Mouse (Mus musculus) heart, postnatal 36 days (tissue): ENCODE results near the gene Ryr2. TPM values are rescaled to one million over a fixed set of nuclear protein-coding genes. Genes with fewer than 3 reads are reported as not detected.
"Not testable (repeated sequence)": the region's sequence is repeated elsewhere in the genome, so short reads cannot be mapped to it uniquely, and the experiment has no call there.

Experiments used
- DNase-seq, 2 experiments: peaks; one replicate each; pipeline ENCODE4 v3.0.0; 2021 to 2022
- intact Hi-C: fragments of 180-260 bp; cut with DNase I; formaldehyde crosslinking; loops from one replicate; pipeline ENCODE4 v1.15.1; 2025
- total RNA-seq, 2 experiments: library from RNA; stranded (reverse); gene quantifications; 2 replicates each; pipeline ENCODE4 v1.2.3; 2021

The Ryr2 gene
- total RNA-seq, 2 experiments from 2014 or later, result 988 to 1,013 TPM

DNA sequence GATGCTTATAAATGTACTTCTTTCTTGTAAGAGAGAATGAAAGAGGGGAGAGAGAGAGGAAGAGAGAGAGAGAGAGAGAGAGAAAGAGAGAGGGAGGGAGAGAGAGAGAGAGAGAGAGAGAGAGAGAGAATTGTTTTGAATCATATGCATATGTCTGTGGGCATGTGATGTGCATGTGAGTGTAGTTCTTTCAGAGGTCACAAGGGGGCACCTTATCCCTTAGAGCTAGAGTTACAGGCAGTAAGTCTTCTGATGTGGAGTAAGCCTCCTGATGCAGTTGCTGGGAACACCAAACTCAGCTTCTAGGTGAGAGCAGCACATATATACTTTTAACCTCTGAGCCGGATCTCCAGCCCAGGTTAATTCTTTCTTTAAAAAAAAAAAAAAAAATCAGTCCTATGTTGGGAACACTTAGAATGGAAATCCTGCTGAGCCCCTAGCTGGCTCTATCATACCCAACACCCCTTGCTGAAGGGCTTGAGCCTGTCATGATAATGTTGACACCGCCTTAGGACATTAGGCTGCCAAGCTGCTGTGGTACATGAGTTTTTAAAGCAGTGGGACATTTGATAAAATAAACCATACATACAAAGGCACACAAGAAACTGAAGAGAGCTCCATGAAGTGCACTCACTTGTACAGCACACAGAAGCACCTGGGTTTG is 281.1 kb downstream of the Ryr2 start:
- DNase-seq, result no peak
- intact Hi-C loops, result no loop called here

DNA sequence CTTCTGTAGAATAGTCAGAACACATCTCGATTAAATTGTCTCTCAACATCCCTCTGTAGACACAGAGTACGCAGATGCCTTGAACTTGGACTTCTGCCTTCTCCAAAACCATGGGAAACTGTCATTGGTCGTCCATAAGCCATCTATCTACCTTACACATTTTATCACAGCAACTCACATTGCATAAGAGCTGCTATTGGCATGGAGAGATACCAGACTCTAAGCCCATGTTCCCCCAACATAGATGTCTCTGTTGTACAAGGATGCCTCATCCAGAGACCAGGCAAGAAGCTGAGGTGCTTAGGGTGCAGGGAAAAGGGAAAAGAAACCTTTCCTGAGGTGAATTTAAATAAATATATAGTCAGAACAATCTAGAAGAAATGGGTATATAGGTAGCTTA is 288.0 kb downstream of the Ryr2 start:
- intact Hi-C loops, result no loop called here
- no peak for DNase-seq

DNA sequence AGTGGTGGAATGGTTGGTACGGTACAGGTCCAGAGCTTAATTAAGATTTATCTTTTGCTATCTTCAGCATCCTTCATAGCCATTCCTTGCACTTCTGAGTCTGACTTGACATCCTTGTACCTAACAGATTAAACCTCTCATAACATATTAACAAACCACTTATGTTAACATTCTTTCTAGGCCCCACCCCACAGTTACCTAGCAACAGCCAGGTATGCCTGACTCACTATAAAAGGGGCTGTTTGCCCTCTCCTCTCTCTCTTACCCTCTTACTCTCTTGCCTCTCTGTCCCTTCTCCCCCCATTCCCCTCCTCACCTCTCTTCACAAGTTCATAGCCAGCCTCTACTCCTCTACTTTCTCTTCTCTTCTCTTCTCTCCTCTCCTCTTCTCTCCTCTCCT is 297.4 kb downstream of the Ryr2 start:
- intact Hi-C loops, DNase-seq: not testable (repeated sequence)

DNA sequence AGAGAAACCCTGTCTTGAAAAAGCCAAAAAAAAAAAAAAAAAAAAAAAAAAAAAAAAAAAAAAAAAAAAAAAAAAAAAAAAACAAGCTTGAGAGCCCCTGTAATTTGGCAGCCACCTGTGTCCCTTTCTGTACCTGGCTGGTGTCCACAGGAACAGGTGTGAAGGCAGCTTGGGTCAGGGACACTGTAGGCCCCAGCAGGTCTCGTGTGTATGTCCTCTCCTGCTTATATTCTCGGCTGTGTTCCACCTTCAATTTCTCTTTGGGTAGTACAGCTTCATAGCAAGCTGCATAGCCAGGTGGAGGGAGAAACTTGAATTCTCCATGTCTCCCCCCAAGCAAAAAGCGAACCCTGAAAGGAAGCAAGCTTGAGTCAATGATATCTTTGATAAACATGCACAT is 314.2 kb downstream of the Ryr2 start:
- no peak for DNase-seq
- intact Hi-C loops, result no loop called here

DNA sequence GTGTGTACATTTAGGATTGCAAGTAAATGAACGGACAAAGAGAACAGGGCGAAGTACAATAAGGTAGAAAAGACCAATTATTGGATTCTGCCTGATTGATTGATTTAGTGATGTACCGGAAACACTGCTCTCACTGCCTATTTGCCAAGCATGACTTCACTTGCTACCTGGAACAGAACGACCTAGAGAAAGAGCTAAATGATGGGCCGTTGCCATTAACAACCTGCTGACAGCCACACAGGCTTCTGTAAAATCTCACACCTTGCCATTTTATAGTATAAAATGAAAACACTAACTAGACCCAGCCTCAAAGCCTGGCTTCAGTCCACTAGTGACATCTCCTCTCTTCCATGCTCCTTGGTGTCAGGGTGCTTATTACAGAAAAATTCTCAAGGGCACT is 316.2 kb downstream of the Ryr2 start:
- intact Hi-C loops, result no loop called here
- DNase-seq, result no peak

DNA sequence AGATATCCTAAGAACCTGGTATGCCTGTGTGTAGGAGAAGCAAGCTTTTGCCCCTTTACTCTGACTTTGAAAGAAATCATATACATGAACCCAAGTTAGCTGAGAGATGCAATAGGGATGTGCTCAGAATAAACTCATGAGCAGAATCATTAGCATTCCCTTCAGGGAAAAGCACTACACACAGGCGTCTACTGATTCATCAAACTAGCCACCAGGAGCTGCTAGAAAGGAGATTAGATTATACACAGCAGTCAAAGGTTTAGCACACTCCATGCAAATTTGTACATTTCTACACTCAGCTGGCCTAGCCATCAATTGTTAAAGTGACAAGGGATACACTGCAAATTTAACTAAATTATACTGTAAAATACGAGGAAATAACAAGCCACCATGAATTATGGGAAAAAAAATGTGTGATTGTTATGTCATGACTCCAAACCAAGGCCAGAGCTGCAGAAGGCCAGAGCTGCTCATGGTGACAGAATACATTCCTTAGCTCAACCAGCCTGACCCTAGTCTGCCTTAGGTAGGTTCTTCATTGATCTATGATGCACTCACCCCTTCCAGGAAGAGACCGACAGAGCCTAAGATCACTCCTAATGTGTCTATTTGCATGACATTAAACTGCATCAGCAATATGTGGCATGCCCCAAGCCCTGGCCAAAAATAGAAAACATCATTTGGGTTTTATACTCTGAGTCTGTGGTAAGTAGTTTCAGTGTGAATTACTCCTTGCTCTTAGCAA is 324.2 kb downstream of the Ryr2 start:
- DNase-seq, result no peak
- intact Hi-C loops, result no loop called here

DNA sequence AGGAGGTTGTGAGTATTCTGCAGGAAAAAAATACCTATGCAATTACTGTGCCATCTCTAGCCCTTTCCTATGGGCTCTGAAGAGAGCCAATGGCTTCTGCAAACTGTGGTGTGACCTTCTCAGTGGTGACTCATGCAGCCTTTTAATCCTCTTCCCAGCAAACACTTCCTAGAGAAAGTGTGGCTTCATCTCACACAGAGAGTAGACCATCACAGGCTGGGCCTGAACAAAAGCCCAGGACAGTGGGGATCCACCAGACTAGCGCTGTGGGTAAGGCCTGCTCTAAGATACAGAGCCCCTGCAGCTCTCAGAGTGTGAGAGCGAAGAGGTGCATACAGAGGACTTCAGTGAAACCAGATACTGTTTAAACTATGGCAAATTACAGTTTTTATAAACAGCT is 325.7 kb downstream of the Ryr2 start:
- DNase-seq, result no peak
- intact Hi-C loops, result no loop called here

DNA sequence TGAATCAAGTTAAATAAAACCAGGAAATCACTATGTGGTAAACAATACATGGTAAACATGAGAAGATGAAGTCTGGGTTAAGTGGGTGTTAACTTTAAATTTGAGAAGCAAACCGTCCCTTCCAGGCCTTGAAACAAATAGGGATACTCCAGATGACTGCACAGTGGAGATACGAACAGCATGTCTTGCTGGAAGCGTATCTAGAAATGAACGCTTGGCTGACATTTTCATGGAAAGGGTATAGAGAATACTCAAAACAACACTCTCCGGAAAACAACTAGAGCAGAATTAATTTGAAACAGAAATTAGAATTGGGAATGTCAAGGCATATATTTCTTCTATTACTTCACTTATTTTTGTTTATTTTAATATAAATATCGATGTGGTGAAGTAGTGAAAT is 329.0 kb downstream of the Ryr2 start:
- DNase-seq, result no peak
- intact Hi-C loops, result no loop called here

DNA sequence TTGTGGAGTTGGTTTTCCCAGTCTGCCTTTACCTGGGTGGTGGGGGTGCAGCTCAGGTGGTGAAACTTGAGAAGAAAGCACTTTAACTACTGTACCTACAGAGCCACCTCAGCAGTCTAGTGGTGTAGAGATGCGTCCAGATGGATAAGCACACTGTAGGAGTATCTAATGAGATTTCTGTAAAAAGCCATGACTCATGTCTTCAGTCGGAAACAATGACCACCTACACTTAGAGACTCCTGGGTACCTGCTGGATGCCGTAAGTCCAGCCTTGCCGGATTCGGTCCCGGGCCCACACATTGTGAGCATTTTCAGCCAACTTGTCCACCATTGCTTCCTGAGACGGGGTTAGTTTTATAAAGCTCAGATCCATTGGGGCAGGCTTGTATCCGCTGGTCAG is 334.6 kb downstream of the Ryr2 start:
- no peak for DNase-seq
- intact Hi-C loops, result no loop called here

DNA sequence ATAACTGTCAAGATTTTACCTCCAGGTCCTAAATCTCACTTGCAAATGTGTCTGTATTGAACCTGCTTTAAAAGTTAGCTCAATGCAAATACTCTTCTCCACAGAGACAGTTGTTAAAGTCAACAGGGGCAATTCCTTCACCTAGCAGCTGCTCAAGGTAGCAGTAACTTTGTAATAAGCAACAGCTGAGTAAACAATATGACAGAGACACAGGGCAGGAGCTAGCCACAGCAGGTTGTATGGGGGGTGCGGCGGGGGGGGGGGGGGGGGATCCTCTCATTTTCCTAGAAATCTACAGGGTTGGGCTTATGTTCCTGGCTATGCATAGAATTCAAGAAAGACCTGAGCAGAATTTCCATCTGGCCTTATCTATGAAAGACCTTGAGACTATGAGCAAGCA is 339.8 kb downstream of the Ryr2 start:
- no peak for DNase-seq
- intact Hi-C loops, result no loop called here

DNA sequence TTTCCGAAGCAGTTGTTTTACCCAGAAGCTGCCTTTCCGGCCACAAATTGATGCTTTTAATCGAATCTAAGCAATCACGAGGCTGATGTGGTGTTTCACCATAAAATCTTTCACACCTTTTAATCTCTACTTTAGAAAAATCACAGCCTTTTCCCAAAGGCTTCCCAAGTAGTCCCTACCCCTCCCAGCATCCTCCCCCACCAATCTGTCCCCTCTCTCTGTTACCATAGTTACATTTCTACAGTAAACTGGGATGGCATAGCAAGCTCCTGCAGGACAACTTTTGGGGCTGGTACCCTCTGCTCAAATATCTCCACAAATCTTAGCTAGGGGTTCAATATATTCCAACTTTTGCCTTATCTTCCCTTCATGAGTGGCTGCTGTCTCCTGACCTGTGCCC is 342.8 kb downstream of the Ryr2 start:
- intact Hi-C loops, result loop anchor here (2.0 kb wide), 1 partner anchor 343 kb away; the partner anchor contains the start of gene Ryr2
- no peak for DNase-seq

DNA sequence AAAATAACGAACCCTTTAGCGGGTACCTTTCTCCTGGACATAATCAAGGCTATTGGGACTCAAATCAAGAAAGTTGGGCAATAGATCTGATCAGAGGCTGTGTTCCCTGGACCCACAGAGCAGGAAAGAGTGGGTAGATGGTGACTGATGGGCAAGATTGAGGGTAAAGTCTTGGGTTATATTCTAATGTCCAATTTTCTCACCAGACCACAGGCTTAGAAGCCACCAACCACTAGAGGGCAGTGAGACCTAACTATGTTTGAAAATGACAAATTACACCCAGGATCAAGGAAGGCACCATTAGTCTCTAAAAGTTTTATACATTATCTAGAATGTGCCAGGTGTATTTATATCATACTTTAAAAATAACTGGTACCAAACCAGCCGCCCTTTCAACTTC is 343.6 kb downstream of the Ryr2 start:
- intact Hi-C loops, result loop anchor here (2.0 kb wide), 1 partner anchor 344 kb away; the partner anchor contains the start of gene Ryr2
- DNase-seq, result no peak

DNA sequence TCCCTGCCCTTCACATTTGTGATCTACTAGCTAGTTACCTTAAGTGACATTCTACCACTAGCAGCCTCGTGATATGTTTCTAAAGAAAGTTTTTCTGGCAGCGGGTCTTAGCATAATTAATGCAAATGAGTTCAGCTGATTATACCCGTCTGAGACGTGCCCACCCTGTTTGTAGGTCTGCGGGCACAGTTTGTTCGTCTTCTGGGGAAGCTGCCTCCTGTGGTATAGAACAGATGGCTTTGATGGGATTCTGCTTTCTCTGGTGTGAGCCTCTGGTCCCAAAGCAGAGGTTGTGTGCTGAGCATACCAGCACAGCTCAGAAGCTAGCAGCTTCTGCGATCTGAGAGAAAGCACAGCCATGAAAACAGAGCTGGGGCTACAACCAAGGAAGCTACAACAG is 348.9 kb downstream of the Ryr2 start:
- intact Hi-C loops, result no loop called here
- no peak for DNase-seq

DNA sequence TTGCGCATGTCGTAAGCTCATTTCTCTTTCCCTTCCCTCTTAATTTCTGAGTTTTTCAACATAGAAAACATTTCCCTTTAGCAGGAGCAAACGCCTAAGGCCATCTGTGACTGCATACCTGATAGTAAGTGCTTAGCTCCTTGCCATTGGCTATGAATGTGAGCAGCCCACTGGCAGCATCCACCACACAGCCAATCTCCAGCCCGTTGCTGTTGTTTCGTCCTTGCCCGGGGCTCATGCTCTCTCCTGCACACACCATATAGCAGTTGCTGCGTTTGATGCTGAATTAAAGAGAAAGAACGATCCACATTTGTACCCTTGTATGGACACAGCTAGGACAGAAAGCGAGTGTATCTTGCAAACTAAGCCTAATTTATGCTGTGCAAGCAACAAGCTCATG is 361.3 kb downstream of the Ryr2 start:
- intact Hi-C loops, result no loop called here
- no peak for DNase-seq

DNA sequence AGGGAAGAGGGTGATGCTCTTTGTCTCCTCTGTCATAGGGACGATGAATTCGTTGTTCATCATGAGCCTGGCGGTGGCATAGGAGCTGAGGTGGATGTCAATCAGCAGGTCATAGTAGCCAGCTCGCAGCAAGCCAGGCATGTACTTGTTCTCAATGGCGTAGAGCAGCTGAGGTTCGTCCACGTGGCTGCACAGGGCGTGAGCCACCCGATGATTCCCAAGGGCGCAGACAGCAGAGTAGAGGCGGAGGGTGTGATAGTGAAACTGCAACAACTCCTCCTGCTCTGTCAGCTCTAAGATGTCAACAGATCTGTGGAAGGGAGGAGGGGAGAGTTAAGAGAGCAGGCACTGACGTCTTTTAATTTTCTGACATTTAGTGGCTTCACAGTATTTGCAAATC is 368.5 kb downstream of the Ryr2 start:
- DNase-seq, result peak; percentile 17 to 22
- intact Hi-C loops, result no loop called here

DNA sequence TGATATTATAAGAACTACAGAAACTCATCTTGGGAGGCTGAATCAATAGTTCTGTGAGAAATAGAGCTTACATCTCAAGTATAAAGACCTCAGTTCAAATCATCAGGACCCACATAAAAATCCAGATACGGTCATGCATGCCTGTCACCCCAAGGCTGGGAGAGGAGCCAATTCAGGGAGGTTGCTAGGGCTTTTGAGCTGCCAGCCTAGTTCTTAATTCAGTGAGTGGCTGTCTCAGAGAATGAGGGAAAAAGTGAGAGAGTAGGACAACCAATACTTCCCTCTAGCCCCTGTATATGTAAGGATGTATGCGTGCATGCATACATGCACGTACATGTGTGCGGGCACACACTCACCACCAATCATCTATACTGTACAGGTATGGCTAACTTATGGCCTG is 390.5 kb downstream of the Ryr2 start:
- intact Hi-C loops, result no loop called here
- DNase-seq, result no peak

DNA sequence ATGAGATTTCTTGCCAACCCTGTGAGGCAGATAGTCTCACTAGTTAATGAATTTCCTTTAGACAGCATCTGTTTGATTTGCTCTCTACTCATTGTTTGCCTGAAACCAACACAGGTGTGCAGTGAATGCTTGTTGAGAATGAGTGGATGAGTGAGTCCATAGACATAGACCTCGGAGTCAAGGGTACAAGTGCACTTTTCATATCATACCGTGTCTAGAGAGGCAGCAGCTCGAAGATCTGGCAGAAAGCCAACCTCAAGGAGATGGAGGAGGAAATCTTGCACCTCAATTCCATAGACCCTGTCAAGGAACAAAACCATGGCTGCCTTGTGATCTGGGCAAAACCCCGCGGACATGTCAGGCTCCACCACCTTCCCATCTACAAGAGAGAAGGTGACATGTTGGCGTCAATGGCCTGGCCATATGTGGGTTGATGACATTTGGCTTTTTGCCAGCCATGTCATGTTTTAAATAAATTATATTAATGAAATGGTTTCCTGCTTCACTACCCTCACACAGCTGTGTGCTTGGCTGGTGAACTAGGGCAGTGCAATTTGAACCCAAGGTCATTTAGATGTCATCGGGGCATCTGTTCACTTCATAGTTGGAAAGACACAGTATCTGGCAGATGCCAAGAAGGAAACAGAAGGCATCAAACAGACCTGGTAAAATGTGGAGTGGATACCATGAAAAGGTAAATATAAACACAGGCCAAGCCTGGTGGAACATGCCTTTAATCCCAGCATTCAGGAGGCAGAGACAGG is 396.9 kb downstream of the Ryr2 start:
- intact Hi-C loops, result no loop called here
- no peak for DNase-seq

DNA sequence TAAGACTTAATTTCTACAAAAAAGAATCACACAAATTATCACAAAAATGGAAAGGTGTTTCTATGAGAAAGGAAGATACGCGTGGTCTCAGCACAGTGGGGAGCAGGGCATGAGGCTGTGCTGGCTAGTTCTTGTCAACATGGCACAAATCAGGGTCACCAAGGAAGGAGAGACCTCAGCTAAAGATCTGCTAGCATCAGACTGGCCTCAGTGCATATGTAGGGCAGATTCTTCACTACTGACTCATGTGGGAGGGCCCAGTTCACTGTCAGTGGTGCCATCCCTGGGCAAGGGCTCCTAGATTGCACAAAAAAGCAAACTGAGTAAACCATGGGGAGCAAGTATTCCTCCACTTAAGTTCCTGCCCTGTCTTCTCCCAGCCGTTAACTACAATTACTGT is 405.0 kb downstream of the Ryr2 start:
- intact Hi-C loops, result no loop called here
- no peak for DNase-seq

DNA sequence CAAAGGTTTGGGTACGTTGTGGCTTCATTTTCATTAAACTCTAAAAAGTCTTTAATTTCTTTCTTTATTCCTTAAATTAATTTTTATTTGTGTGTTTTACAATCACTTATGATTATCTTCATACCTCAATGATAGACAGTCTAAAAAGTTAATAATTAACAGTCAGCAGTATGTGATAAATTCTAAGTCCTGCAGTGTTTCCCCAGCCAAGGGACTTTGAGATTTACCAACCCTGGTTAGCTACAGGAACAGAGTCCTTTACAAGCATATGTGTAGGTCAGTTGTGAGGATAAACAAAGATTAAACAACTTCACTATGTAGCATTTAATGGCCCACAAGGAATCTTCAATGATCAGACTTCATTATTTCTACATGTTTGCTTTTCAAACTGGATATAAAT is 410.2 kb downstream of the Ryr2 start:
- intact Hi-C loops, result no loop called here

DNA sequence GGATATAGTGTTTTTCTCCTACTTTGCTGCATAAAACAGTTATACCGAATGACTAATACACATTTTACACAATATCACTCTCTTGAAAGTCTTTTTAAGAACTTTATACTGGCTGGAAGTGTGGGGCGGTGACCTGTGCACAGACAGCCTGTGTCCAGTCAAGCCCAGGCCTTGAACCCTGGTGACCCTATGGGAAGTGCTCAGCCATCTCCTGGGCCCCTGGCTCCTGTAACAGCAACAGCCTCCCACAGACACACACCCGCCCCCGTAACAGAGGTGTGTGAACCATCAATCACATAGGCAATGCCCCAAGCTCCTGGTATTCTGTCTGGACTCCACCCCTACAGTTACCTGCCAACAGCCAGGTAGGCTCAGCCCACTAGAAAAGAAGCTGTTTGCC is 424.9 kb downstream of the Ryr2 start:
- intact Hi-C loops, result no loop called here
- DNase-seq, result no peak

More for the DNA sequence above, 410.2 kb downstream of the Ryr2 start:
- no peak for DNase-seq

DNA sequence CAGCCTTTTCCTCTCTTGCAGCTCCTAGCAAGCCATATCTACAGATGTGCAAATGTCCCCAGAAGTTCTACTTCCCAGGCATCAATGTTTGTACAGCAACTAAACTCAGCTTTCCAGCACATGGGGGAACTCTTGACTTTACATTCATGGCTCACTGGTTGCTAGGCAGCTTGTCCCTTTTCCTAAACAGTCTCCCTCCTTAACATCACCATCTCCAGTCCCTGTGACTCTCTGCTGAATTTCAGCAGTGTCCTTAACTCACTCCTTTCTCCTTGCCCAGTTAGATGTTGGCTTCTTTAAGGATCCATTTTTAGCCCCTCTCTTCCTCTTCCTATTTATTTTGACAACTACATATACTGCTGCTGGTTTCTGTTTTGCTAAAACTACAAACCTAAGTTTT is 443.9 kb downstream of the Ryr2 start:
- intact Hi-C loops, result no loop called here
- DNase-seq, result no peak

DNA sequence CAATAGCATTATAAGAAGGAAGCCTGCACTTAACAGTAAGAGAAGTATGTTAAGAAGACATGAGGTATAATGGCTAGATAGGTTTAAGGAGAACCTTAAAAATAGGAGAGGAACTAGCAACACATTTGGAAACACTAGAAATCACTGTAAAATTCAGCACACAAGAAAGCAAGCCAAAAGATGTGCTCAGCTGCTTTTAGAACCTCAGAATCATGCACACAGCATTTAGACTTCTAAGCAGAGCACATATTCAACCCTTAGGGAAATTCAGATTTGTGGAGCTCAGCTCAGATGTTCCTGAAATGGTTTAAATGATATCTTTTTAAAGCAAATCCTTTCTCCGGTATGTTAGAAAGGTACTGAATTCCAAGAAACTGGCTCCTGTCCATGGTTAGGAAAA is 461.9 kb downstream of the Ryr2 start:
- intact Hi-C loops, result no loop called here
- DNase-seq, result no peak
